Mouse (Mus musculus) erythroid progenitor cell, adult 5-6 weeks (primary cell): ENCODE results near the gene Snd1. TPM values are rescaled to one million over a fixed set of nuclear protein-coding genes. Genes with fewer than 3 reads are reported as not detected.

Experiments
- ATAC-seq: replicated peaks from 2 replicates; pipeline ENCODE4 v1.8.0; 2016; ENCODE audit warnings: moderate number of reproducible peaks, mild to moderate bottlenecking, moderate TSS enrichment, inconsistent platforms; ENCODE audit not compliant: poor library complexity, low FRiP score, severe bottlenecking
- total RNA-seq, 2 experiments: library from RNA; stranded (forward) in 1 of 2; stranded (reverse) in 1 of 2; fragments of 150-400 nt in 1 of 2; fragments of 186-747, 209-891 nt in 1 of 2; gene quantifications; 2 replicates each; pipeline versions ENCODE4 v1.2.3 to v1.2.4; 2015 to 2017; ENCODE audit warnings: low replicate concordance in 2 of 2

Snd1 gene
- total RNA-seq, 2 experiments from 2014 or later: 19.9 to 26.0 TPM

- no peak for ATAC-seq
These were observed 101.7 kb downstream of the Snd1 start for GRCm38 (mm10) chr6:28576356-28577264.

- ATAC-seq: no peak
These were observed 107.9 kb downstream of the Snd1 start for GRCm38 (mm10) chr6:28582847-28583246.

- ATAC-seq: no peak
These were observed 108.5 kb downstream of the Snd1 start for GRCm38 (mm10) chr6:28583399-28583798.

- ATAC-seq: no peak
These were observed 111.9 kb downstream of the Snd1 start for GRCm38 (mm10) chr6:28586806-28587205.

GRCm38 (mm10) chr6:28588494-28589171, 113.7 kb downstream of the Snd1 start:
- ATAC-seq: no peak

- no peak for ATAC-seq
These were observed 117.5 kb downstream of the Snd1 start for GRCm38 (mm10) chr6:28592323-28592893.

- ATAC-seq: no peak
These were observed 118.8 kb downstream of the Snd1 start for GRCm38 (mm10) chr6:28593708-28594107.

- no peak for ATAC-seq
These were observed 119.8 kb downstream of the Snd1 start for GRCm38 (mm10) chr6:28594759-28595158.

- ATAC-seq: no peak
These were observed 120.3 kb downstream of the Snd1 start for GRCm38 (mm10) chr6:28595231-28595630.

- ATAC-seq: no peak
These were observed 122.3 kb downstream of the Snd1 start for GRCm38 (mm10) chr6:28597266-28597665.

- ATAC-seq: no peak
These were observed 124.2 kb downstream of the Snd1 start for GRCm38 (mm10) chr6:28599120-28599519.

GRCm38 (mm10) chr6:28600404-28600803, 125.5 kb downstream of the Snd1 start:
- ATAC-seq: no peak

- peak; percentile 69 for ATAC-seq
These were observed 128.5 kb downstream of the Snd1 start for GRCm38 (mm10) chr6:28603401-28603800.

- ATAC-seq: no peak
These were observed 128.9 kb downstream of the Snd1 start for GRCm38 (mm10) chr6:28603823-28604222.

GRCm38 (mm10) chr6:28609291-28609690, 134.4 kb downstream of the Snd1 start:
- ATAC-seq: no peak

- ATAC-seq: no peak
These were observed 135.2 kb downstream of the Snd1 start for GRCm38 (mm10) chr6:28610127-28610526.

GRCm38 (mm10) chr6:28613441-28613840, 138.5 kb downstream of the Snd1 start:
- ATAC-seq: no peak

- ATAC-seq: no peak
These were observed 139.9 kb downstream of the Snd1 start for GRCm38 (mm10) chr6:28614856-28615255.

GRCm38 (mm10) chr6:28615408-28615807, 140.5 kb downstream of the Snd1 start:
- no peak for ATAC-seq

- ATAC-seq: no peak
These were observed 141.0 kb downstream of the Snd1 start for GRCm38 (mm10) chr6:28615966-28616365.

- ATAC-seq: no peak
These were observed 143.4 kb downstream of the Snd1 start for GRCm38 (mm10) chr6:28618299-28618698.
